Mouse (Mus musculus): Measurements from ENCODE around the gene Nr4a1. TPM values are rescaled to one million over a fixed set of nuclear protein-coding genes. Genes with fewer than 3 reads are reported as not detected.

Gene Nr4a1
- polyA plus RNA-seq, 1 experiment from 2014 or later = 13.5 TPM

- Histone ChIP-seq H3K4me2 (ENCODE audit: low read depth, low read length) (no peak overlapping the region), H3K9ac (ENCODE audit: low read length) (no peak overlapping the region), H3K27ac (ENCODE audit: low read length) (no peak overlapping the region), H3K9me3 (replicated peaks; ENCODE audit: control insufficient read depth, low read length) (no peaks in the 10 kb centered on the region), H3K27me3 (ENCODE audit: control insufficient read depth, insufficient read depth, low read length) (no peaks in the 10 kb centered on the region), H3K4me3 (ENCODE audit: low read length) (no peak overlapping the region), H3K36me3 (ENCODE audit: control insufficient read depth, insufficient read depth) (no peaks in the 10 kb centered on the region), H3K4me1 (ENCODE audit: control insufficient read depth, insufficient read depth, low read length) (peaks cover 37% of the 10 kb centered on the region)
- no peak for ATAC-seq (replicated peaks; ENCODE audit: extremely low read depth, insufficient read depth, low FRiP score)
- WGBS = 6% methylated on average over 3 of the region's 3 CpGs
Measured at GRCm38 (mm10) chr15:101236878-101237277, 17.2 kb upstream of the Nr4a1 start.

- Histone ChIP-seq H3K4me2 (ENCODE audit: low read depth, low read length) (peak overlapping the region; percentile 77), H3K27me3 (ENCODE audit: control insufficient read depth, insufficient read depth, low read length) (no peaks in the 10 kb centered on the region), H3K4me1 (ENCODE audit: control insufficient read depth, insufficient read depth, low read length) (peaks cover 42% of the 10 kb centered on the region), H3K27ac (ENCODE audit: low read length) (peak overlapping the region; percentile 21; the same call in 1 of the 2 replicates), H3K9me3 (replicated peaks; ENCODE audit: control insufficient read depth, low read length) (no peaks in the 10 kb centered on the region), H3K9ac (ENCODE audit: low read length) (peak overlapping the region; percentile 68), H3K36me3 (ENCODE audit: control insufficient read depth, insufficient read depth) (no peaks in the 10 kb centered on the region), H3K4me3 (ENCODE audit: low read length) (peak overlapping the region; percentile 46)
- ATAC-seq (replicated peaks; ENCODE audit: extremely low read depth, insufficient read depth, low FRiP score) = no peak
- 3% methylated on average over 28 of the region's 28 CpGs for WGBS
Measured at GRCm38 (mm10) chr15:101238885-101239511, 15.1 kb upstream of the Nr4a1 start.

DNA sequence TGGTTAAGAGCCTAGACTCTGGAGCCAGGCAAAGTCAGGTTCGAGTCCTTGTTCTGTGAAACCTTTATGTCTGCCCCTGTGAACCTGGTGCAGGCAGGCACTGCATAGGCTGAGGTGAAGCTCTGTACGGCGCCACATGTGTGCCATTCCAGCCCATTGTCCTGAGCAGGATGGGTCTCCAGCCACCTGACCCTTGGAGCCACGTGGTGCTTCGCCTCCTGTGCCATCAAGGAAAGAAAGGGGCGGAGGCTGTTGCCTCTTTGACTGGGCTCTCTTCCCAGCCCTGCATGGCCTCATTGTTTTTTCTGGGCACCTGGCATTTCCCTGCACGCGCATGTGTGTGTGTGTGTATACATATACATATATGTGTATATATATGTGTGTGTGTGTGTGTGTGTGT is 14.2 kb upstream of the Nr4a1 start:
- no peak overlapping the region for H3K27ac ChIP-seq (ENCODE audit: low read length)

GRCm38 (mm10) chr15:101240799-101241204 is 13.3 kb upstream of the Nr4a1 start:
- Histone ChIP-seq H3K27me3 (ENCODE audit: control insufficient read depth, insufficient read depth, low read length) (no peaks in the 10 kb centered on the region), H3K27ac (ENCODE audit: low read length) (peak overlapping the region; percentile 93), H3K9ac (ENCODE audit: low read length) (peak overlapping the region; percentile 62), H3K36me3 (ENCODE audit: control insufficient read depth, insufficient read depth) (no peaks in the 10 kb centered on the region), H3K4me2 (ENCODE audit: low read depth, low read length) (peak overlapping the region; percentile 64), H3K9me3 (replicated peaks; ENCODE audit: control insufficient read depth, low read length) (no peaks in the 10 kb centered on the region), H3K4me3 (ENCODE audit: low read length) (peak overlapping the region; percentile 38), H3K4me1 (ENCODE audit: control insufficient read depth, insufficient read depth, low read length) (peaks cover 37% of the 10 kb centered on the region)
- peak; percentile 86 for ATAC-seq (replicated peaks; ENCODE audit: extremely low read depth, insufficient read depth, low FRiP score)
- WGBS = 2% methylated on average over 10 of the region's 10 CpGs

More for the DNA sequence above, 14.2 kb upstream of the Nr4a1 start:
- H3K4me1 ChIP-seq (ENCODE audit: control insufficient read depth, insufficient read depth, low read length) = peaks cover 40% of the 10 kb centered on the region
- 72% methylated on average over 8 of the region's 8 CpGs for WGBS
- H3K9ac ChIP-seq (ENCODE audit: low read length) = no peak overlapping the region
- no peaks in the 10 kb centered on the region for H3K36me3 ChIP-seq (ENCODE audit: control insufficient read depth, insufficient read depth)
- no peak overlapping the region for H3K4me3 ChIP-seq (ENCODE audit: low read length)
- no peak overlapping the region for H3K4me2 ChIP-seq (ENCODE audit: low read depth, low read length)
- H3K9me3 ChIP-seq (replicated peaks; ENCODE audit: control insufficient read depth, low read length) = no peaks in the 10 kb centered on the region
- no peaks in the 10 kb centered on the region for H3K27me3 ChIP-seq (ENCODE audit: control insufficient read depth, insufficient read depth, low read length)
- no peak for ATAC-seq (replicated peaks; ENCODE audit: extremely low read depth, insufficient read depth, low FRiP score)

- WGBS = 28% methylated on average over 9 of the region's 9 CpGs
- peak; percentile 70 for ATAC-seq (replicated peaks; ENCODE audit: extremely low read depth, insufficient read depth, low FRiP score)
- no peaks in the 10 kb centered on the region for H3K9me3 ChIP-seq (replicated peaks; ENCODE audit: control insufficient read depth, low read length)
Measured at GRCm38 (mm10) chr15:101241236-101241635, 12.8 kb upstream of the Nr4a1 start.

GRCm38 (mm10) chr15:101241853-101242252 is 12.2 kb upstream of the Nr4a1 start:
- H3K36me3 ChIP-seq (ENCODE audit: control insufficient read depth, insufficient read depth) = no peaks in the 10 kb centered on the region
- H3K9me3 ChIP-seq (replicated peaks; ENCODE audit: control insufficient read depth, low read length) = no peaks in the 10 kb centered on the region
- peak overlapping the region; percentile 64 for H3K4me2 ChIP-seq (ENCODE audit: low read depth, low read length)
- peaks cover 36% of the 10 kb centered on the region for H3K4me1 ChIP-seq (ENCODE audit: control insufficient read depth, insufficient read depth, low read length)
- H3K4me3 ChIP-seq (ENCODE audit: low read length) = no peak overlapping the region
- WGBS = 48% methylated on average over 9 of the region's 9 CpGs
- no peak for ATAC-seq (replicated peaks; ENCODE audit: extremely low read depth, insufficient read depth, low FRiP score)
- peak overlapping the region; percentile 56 for H3K9ac ChIP-seq (ENCODE audit: low read length)
- H3K27me3 ChIP-seq (ENCODE audit: control insufficient read depth, insufficient read depth, low read length) = no peaks in the 10 kb centered on the region
- H3K27ac ChIP-seq (ENCODE audit: low read length) = peak overlapping the region; percentile 93

More at GRCm38 (mm10) chr15:101241236-101241635, 12.8 kb upstream of the Nr4a1 start:
- H3K27ac ChIP-seq (ENCODE audit: low read length) = peak overlapping the region; percentile 93
- H3K36me3 ChIP-seq (ENCODE audit: control insufficient read depth, insufficient read depth) = no peaks in the 10 kb centered on the region
- no peaks in the 10 kb centered on the region for H3K27me3 ChIP-seq (ENCODE audit: control insufficient read depth, insufficient read depth, low read length)
- peak overlapping the region; percentile 38 for H3K4me3 ChIP-seq (ENCODE audit: low read length)
- peak overlapping the region; percentile 64 for H3K4me2 ChIP-seq (ENCODE audit: low read depth, low read length)
- peak overlapping the region; percentile 62 for H3K9ac ChIP-seq (ENCODE audit: low read length)
- peaks cover 33% of the 10 kb centered on the region for H3K4me1 ChIP-seq (ENCODE audit: control insufficient read depth, insufficient read depth, low read length)

DNA sequence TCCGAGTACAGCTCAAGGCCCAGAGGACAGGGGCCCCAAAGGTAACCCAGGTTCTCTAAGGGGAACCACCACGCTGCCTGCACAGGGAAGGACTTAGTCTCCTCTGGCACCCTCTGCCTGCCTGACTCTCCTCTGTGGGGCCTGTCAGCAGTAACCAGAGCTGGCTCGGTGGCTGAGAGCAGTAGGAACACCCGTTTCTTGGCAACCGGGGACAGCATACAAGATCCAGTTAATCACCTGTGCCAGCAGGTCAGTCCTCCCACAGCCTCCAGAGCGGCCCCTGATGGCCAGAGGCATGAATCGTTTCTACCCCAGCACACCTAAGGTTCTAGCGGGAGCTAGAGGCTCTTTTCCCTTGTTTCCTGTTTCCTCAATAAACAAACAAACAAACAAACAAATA is 11.4 kb upstream of the Nr4a1 start:
- no peak overlapping the region for H3K4me3 ChIP-seq (ENCODE audit: low read length)
- 21% methylated on average over 8 of the region's 8 CpGs for WGBS
- no peak for ATAC-seq (replicated peaks; ENCODE audit: extremely low read depth, insufficient read depth, low FRiP score)
- H3K4me1 ChIP-seq (ENCODE audit: control insufficient read depth, insufficient read depth, low read length) = peaks cover 43% of the 10 kb centered on the region
- H3K9ac ChIP-seq (ENCODE audit: low read length) = peak overlapping the region; percentile 43; the same call in 1 of the 2 replicates
- H3K27me3 ChIP-seq (ENCODE audit: control insufficient read depth, insufficient read depth, low read length) = no peaks in the 10 kb centered on the region
- no peaks in the 10 kb centered on the region for H3K36me3 ChIP-seq (ENCODE audit: control insufficient read depth, insufficient read depth)
- H3K27ac ChIP-seq (ENCODE audit: low read length) = peak overlapping the region; percentile 93
- H3K9me3 ChIP-seq (replicated peaks; ENCODE audit: control insufficient read depth, low read length) = no peaks in the 10 kb centered on the region
- no peak overlapping the region for H3K4me2 ChIP-seq (ENCODE audit: low read depth, low read length)

- Histone ChIP-seq H3K27me3 (ENCODE audit: control insufficient read depth, insufficient read depth, low read length) (no peaks in the 10 kb centered on the region), H3K27ac (ENCODE audit: low read length) (no peak overlapping the region), H3K4me2 (ENCODE audit: low read depth, low read length) (no peak overlapping the region), H3K36me3 (ENCODE audit: control insufficient read depth, insufficient read depth) (no peaks in the 10 kb centered on the region), H3K4me3 (ENCODE audit: low read length) (no peak overlapping the region), H3K9me3 (replicated peaks; ENCODE audit: control insufficient read depth, low read length) (no peaks in the 10 kb centered on the region), H3K4me1 (ENCODE audit: control insufficient read depth, insufficient read depth, low read length) (peaks cover 50% of the 10 kb centered on the region), H3K9ac (ENCODE audit: low read length) (no peak overlapping the region)
- ATAC-seq (replicated peaks; ENCODE audit: extremely low read depth, insufficient read depth, low FRiP score) = no peak
- WGBS = 71% methylated on average over 3 of the region's 3 CpGs
Measured at GRCm38 (mm10) chr15:101244012-101244411, 10.1 kb upstream of the Nr4a1 start.

DNA sequence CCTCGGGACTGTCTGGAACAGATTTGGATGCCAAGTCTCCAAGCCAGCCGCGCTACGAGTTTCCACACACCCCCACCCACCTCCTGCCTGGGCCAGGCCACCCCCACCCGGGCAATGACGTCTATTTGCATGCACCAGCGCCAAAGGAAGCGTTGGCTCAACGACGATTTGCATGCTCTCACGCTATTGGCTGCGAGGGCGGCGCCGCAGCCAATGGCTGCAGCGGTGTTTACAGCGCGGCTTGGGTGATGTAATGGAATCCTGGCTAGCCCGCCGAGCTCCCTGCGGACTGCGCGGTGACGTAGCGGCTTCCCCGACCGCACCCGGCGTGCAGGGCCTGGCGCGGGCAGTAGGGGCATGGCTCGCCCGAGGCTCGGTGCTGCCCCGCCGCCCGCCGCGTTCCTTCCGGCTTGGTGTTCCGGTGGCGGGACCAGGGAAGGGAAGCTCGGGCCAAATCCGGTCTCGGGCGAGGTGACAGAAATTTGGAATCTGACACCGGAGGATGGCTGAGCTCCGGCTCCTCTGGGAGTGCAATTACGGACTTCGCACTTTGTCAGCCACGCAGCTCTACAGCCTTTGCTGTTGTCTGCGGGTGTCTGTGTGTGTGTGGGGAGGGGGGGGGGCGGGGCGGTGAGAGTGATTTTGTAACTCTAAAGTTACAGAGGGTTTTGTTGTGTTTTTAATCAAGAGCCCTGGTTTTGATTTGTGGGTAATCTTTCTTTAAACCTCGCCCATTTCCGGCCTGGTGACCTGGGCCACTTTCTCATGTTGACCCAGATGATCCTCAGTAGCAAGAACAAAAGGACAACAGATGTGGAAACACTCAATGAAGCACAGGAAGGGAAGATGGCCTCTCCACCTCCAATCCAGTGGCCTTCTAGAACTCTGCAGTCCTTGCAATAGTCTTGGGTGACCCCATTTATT is 7.6 kb upstream of the Nr4a1 start:
- peak overlapping the region; percentile 49 for H3K4me3 ChIP-seq (ENCODE audit: low read length)
- H3K9me3 ChIP-seq (replicated peaks; ENCODE audit: control insufficient read depth, low read length) = no peaks in the 10 kb centered on the region
- peak; percentile 94 for ATAC-seq (replicated peaks; ENCODE audit: extremely low read depth, insufficient read depth, low FRiP score)
- peak overlapping the region; percentile 75 for H3K9ac ChIP-seq (ENCODE audit: low read length)
- peaks cover 41% of the 10 kb centered on the region for H3K4me1 ChIP-seq (ENCODE audit: control insufficient read depth, insufficient read depth, low read length)
- peak overlapping the region; percentile 77 for H3K4me2 ChIP-seq (ENCODE audit: low read depth, low read length)
- no peaks in the 10 kb centered on the region for H3K36me3 ChIP-seq (ENCODE audit: control insufficient read depth, insufficient read depth)
- WGBS = 1% methylated on average over 56 of the region's 56 CpGs
- H3K27me3 ChIP-seq (ENCODE audit: control insufficient read depth, insufficient read depth, low read length) = no peaks in the 10 kb centered on the region
- peak overlapping the region; percentile 96 for H3K27ac ChIP-seq (ENCODE audit: low read length)

Measured in heart, embryonic 16.5 days (tissue).